Mouse (Mus musculus) forebrain, embryonic 13.5 days (tissue): ENCODE measurements around the gene Gm20388. TPM values are rescaled to one million over a fixed set of nuclear protein-coding genes. Genes with fewer than 3 reads are reported as not detected.
A peak's percentile ranks its signal among the peaks of the same experiment; 100 is the strongest.

Experiments used
- ATAC-seq: fragments of 200-750 bp; cut with Nextera tagmentation; 2 replicates; pipeline ENCODE4 v1.8.0; 2017
- H3K27ac ChIP-seq: fragments of 300-500 bp; sonication (generic); 2 replicates; pipeline ENCODE4 v1.5.1; 2015; ENCODE audit warnings: inconsistent platforms, mild to moderate bottlenecking, moderate library complexity
- H3K27me3 ChIP-seq: fragments of 300-500 bp; sonication (generic); 2 replicates; pipeline ENCODE4 v1.6.1; 2015; ENCODE audit warnings: mild to moderate bottlenecking, inconsistent platforms
- H3K36me3 ChIP-seq: fragments of 300-500 bp; sonication (generic); 2 replicates; pipeline ENCODE4 v1.6.1; 2015; ENCODE audit warnings: mild to moderate bottlenecking, inconsistent platforms; ENCODE audit not compliant: poor library complexity, severe bottlenecking
- H3K4me1 ChIP-seq: fragments of 300-500 bp; sonication (generic); 2 replicates; pipeline ENCODE4 v1.6.1; 2015; ENCODE audit warnings: inconsistent platforms
- H3K4me2 ChIP-seq: fragments of 300-500 bp; sonication (generic); 2 replicates; pipeline ENCODE4 v1.6.1; 2015; ENCODE audit warnings: inconsistent platforms, mild to moderate bottlenecking, moderate library complexity
- H3K4me3 ChIP-seq: fragments of 300-500 bp; sonication (generic); 2 replicates; pipeline ENCODE4 v1.5.1; 2015; ENCODE audit warnings: mild to moderate bottlenecking, inconsistent platforms
- H3K9ac ChIP-seq: fragments of 300-500 bp; sonication (generic); 2 replicates; pipeline ENCODE4 v1.6.1; 2015; ENCODE audit warnings: mild to moderate bottlenecking, inconsistent platforms
- H3K9me3 ChIP-seq: fragments of 300-500 bp; sonication (generic); replicated peaks from 2 replicates; pipeline ENCODE4 v1.6.1; 2016; ENCODE audit warnings: inconsistent platforms
- WGBS: fragments of 180-500 bp; shearing (Covaris S2); methylation state at CpG from one replicate; pipeline ENCODE4 v1.1.7; 2015; 5-methylcytosine and 5-hydroxymethylcytosine counted together
- polyA plus RNA-seq: library from polyadenylated mRNA; unstranded; fragments of >200 nt; fragmentation: Nextera tagmentation; extraction: Ambion mirVana; gene quantifications from 2 replicates; pipeline ENCODE4 v1.2.1, GENCODE M21; 2015

The Gm20388 gene
- polyA plus RNA-seq, 1 experiment from 2014 or later: 5.6 TPM

DNA sequence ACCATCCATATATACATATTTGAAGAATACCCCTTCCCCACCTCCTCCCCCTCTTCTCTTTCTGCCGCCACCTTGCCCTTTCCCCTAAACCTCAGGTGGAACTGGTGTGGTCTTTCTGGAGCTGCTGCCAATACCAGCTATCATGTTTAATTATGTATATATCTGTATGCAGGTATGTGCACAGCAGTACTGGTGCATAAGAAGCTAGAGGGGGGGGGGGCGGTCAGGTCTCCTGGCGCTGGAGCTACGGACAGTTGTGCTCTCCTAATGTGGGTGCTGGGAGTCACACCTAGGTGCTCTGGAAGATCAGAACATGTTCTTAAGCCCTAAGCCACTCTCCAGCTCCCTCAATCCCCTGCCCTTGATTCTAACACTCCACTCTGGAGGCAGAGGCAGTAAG is 13.6 kb upstream of the Gm20388 start:
- Histone ChIP-seq H3K9ac (no peak overlapping the region), H3K36me3 (no peaks in the 10 kb centered on the region), H3K9me3 (no peaks in the 10 kb centered on the region), H3K4me3 (no peak overlapping the region), H3K4me2 (no peak overlapping the region), H3K27me3 (peaks cover 25% of the 10 kb centered on the region), H3K4me1 (no peaks in the 10 kb centered on the region), H3K27ac (no peak overlapping the region)
- 71% methylated on average over 4 of the region's 4 CpGs for WGBS
- no peak for ATAC-seq

DNA sequence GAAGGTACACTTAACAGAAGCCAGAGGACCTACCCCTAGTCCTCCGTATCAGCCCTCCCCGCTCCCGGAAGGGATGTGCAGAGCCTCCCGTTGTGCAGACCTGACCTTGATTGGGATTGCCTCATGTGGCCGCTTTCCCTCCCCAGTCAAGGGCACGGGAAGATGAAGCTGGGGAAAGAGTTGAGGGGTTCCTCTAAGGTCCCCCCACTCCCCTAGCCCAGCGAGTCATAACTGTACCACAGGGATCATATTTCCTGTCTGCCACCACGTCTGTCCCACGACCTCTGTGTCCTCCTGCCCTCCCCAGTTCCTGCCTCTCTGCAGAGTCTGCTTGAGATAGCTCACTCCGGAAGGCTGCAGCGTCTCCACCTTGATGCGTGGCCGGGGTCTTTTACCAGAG is 12.7 kb upstream of the Gm20388 start:
- H3K27me3 ChIP-seq: peaks cover 25% of the 10 kb centered on the region
- no peak overlapping the region for H3K4me3 ChIP-seq
- 32% methylated on average over 13 of the region's 13 CpGs for WGBS
- H3K4me1 ChIP-seq: no peaks in the 10 kb centered on the region
- H3K36me3 ChIP-seq: no peaks in the 10 kb centered on the region
- no peaks in the 10 kb centered on the region for H3K9me3 ChIP-seq
- ATAC-seq: no peak
- no peak overlapping the region for H3K9ac ChIP-seq
- no peak overlapping the region for H3K27ac ChIP-seq
- no peak overlapping the region for H3K4me2 ChIP-seq

DNA sequence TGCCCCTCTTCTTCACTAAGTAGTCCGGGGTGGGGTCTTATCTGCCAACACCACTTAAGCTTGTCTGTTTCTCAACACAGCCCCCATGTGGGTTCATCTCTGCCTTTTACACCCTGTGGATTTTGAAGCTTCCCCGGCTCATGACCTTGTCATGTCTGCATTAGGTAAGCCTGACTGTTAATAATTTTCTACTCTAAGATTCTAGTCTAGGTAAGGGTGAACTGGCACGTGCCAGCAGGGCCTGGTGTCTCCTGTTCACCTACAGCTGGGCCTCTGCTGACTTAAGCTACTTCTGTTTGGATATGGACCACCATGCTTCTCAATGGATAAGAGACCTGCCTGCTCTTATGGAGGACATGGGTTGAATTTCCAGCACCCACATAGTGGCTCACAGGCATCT is 9.3 kb upstream of the Gm20388 start:
- H3K4me1 ChIP-seq: no peaks in the 10 kb centered on the region
- no peaks in the 10 kb centered on the region for H3K9me3 ChIP-seq
- peaks cover 25% of the 10 kb centered on the region for H3K27me3 ChIP-seq
- H3K4me2 ChIP-seq: no peak overlapping the region
- no peak overlapping the region for H3K27ac ChIP-seq
- no peak overlapping the region for H3K9ac ChIP-seq
- H3K36me3 ChIP-seq: no peaks in the 10 kb centered on the region
- 83% methylated on average over 3 of the region's 3 CpGs for WGBS
- no peak for ATAC-seq
- no peak overlapping the region for H3K4me3 ChIP-seq

DNA sequence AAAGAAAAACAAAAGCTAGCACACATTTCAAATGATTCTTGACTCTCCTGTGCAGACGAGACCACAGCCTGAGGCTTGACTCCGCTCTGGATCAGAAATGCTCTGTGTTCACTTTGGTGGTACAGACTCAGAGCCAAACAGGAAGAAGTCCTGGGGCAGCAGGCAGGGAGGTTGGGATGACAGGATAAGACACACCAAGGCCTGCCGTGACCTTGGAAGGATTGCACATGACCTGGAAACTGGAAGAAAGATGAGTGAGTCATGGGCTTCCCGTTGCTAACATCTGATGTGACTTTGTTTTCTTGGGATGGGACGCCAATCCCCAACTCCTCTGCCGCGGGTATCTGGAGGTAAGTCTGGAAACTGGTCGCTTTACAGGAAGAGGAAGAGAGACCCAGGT is 8.7 kb upstream of the Gm20388 start:
- WGBS: 81% methylated on average over 8 of the region's 8 CpGs

DNA sequence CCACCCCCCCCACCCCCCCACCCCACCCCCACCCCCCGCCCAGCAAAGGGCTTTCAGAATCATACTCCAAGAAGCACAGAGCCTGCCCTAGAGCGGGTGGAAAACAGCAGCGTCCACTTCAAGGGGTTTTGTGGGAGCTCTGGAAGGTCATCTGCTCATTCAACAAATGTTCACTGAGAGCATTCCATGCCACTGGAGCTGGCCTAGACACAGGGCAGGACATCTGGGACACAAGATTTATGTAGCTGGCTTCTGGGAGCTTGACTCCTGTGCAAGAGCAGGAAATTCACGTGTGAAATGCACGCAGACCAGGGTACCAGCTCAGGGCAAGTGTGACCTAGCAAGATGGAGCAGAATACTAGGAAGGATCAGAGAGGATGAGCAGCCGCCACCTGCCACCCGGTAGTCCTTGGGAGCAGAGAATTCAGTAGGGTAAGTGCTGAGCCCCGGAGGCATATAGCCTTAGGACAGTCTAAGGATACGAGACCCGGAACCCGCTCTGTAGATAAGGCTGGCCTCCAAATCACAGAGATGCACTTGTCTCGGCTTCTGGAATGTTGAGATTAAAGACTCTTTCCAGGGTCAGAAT is 6.2 kb upstream of the Gm20388 start:
- Histone ChIP-seq H3K9ac (no peak overlapping the region), H3K4me3 (no peak overlapping the region), H3K36me3 (no peaks in the 10 kb centered on the region), H3K4me2 (no peak overlapping the region), H3K27ac (no peak overlapping the region), H3K27me3 (peaks cover 5% of the 10 kb centered on the region; the same call in 1 of the 2 replicates), H3K9me3 (no peaks in the 10 kb centered on the region), H3K4me1 (no peaks in the 10 kb centered on the region)
- no peak for ATAC-seq
- 61% methylated on average over 12 of the region's 12 CpGs for WGBS

More for the DNA sequence above, 8.7 kb upstream of the Gm20388 start:
- Histone ChIP-seq H3K4me2 (no peak overlapping the region), H3K27ac (no peak overlapping the region), H3K4me3 (no peak overlapping the region), H3K9ac (no peak overlapping the region), H3K36me3 (no peaks in the 10 kb centered on the region), H3K9me3 (no peaks in the 10 kb centered on the region), H3K4me1 (no peaks in the 10 kb centered on the region), H3K27me3 (peaks cover 24% of the 10 kb centered on the region)
- ATAC-seq: no peak

DNA sequence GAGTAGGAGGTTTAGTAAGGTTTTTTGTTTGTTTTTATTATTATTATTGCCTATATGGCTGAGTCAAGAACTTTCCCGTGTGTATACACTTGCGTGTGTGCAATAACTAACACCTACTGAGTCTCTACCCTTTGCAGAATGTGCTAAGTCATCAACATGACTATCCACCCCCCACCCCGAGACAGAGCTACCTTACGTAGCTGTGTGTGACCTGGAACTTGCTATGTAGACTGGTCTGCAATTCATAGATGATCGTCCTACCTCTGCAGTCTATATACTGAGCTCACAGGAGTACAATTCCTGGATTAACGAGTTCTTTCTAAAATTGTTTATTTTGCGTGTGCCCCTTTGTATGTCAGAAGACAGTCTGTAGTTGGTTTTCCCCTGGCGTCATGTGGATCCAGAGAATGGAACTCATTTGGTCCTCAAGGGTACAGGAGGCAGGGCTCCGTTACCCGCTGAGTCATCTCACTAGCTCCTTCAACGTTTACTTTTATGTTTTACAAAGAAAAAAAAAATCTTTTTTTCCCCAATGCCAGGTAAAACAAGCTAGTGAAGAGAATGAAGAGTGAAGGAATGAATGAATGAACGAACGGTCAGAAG is 596 bp upstream of the Gm20388 start, which contains the start of gene Usp10:
Gene Usp10 (plus strand): TSS at position 417 of the 603 bp plus-strand sequence.
- Histone ChIP-seq H3K4me1 (peaks cover 35% of the 10 kb centered on the region), H3K9me3 (no peaks in the 10 kb centered on the region), H3K36me3 (no peaks in the 10 kb centered on the region), H3K27me3 (no peaks in the 10 kb centered on the region), H3K9ac (peak within 1 kb of the TSS; percentile 94), H3K27ac (peak within 1 kb of the TSS; percentile 91), H3K4me3 (peak within 1 kb of the TSS; percentile 87), H3K4me2 (peak within 1 kb of the TSS; percentile 87)
- 26% methylated on average over 13 of the region's 13 CpGs for WGBS
- peak; percentile 20 for ATAC-seq

DNA sequence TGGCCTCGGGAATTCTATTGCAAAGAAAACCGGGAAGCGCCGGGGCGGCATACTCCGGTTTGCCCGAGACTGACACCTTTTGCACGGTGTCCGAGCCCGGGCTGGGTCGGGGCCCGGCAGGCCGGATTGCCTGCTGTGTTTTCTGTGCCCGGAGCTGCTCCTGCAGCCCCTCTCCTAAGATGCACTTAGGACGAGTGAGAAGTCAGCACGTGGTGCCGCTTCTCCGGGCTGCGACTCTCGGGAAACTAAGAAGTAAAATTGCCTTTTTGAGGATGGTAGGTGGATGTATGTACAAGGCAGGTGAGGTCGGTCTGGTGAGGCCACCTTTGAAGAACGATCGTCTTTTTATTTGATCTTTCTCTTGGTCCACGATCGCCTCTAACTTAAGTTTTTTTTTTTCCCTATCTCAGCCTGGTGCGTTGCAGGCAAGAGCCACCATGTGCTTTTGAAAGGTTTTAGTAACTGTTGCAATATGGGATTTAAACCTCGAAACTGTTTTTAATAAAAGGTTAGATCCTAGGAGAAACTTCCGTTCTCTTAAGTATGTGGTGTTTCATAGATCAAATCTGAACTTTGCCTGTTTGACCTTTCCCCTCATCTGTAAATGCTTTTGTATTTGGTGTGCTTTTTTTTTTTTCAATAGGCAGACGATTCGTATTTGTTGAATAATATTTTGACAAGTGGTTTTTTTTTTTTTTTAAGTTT is 769 bp downstream of the Gm20388 start:
- Histone ChIP-seq H3K4me3 (peak overlapping the region; percentile 87), H3K4me2 (peak overlapping the region; percentile 87), H3K27ac (peak overlapping the region; percentile 91), H3K27me3 (no peaks in the 10 kb centered on the region), H3K36me3 (no peaks in the 10 kb centered on the region), H3K4me1 (peaks cover 41% of the 10 kb centered on the region), H3K9ac (peak overlapping the region; percentile 94), H3K9me3 (no peaks in the 10 kb centered on the region)
- ATAC-seq: no peak; the same call in 1 of the 2 replicates
- WGBS: 1% methylated on average over 30 of the region's 30 CpGs

DNA sequence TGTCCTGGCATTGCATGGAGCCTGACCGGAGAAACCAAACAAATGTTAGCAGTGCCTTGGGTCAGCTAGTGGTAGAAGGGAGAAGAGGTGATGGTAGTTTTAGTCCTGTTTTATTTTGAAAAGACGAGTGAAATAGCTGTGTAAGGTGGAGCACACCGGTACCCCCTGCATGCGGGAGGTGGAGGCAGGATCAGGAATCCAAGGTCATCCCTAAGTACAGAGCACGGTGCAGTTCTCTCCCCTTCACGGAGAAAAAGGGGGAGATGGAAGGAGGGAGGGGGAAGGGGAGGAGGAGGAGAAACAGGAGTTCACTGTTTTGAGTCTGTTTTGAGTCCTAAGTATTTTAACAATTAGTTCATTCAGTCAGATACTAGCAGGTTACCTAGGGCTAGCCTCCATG is 2.0 kb downstream of the Gm20388 start:
- peak overlapping the region; percentile 94 for H3K9ac ChIP-seq
- WGBS: 43% methylated on average over 6 of the region's 6 CpGs

DNA sequence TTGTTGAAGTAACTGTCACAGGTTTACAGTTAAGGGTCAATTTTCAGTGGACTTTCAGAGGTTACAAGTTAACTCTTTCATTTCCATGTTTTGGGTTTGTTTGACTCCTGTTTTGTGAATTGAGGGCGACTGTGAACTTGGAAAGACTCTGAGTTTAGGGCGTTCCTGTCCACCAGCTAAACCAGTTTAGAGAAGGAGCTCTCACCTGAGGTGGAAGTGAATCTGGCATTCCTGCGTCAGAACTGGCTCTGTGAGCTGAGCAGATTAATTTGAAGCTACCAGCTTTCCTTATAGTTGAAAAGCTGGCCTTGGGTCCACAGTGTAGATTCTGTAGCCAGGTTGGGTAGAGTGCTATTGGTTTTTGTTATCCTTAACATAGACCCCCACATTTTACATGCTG is 2.5 kb downstream of the Gm20388 start:
- ATAC-seq: no peak
- H3K4me2 ChIP-seq: peak overlapping the region; percentile 87
- no peak overlapping the region for H3K4me3 ChIP-seq
- no peaks in the 10 kb centered on the region; the same call in 1 of the 2 replicates for H3K36me3 ChIP-seq
- H3K9ac ChIP-seq: no peak overlapping the region
- H3K9me3 ChIP-seq: no peaks in the 10 kb centered on the region
- peaks cover 51% of the 10 kb centered on the region for H3K4me1 ChIP-seq
- H3K27me3 ChIP-seq: no peaks in the 10 kb centered on the region
- WGBS: 76% methylated on average over 3 of the region's 3 CpGs
- no peak overlapping the region for H3K27ac ChIP-seq

More for the DNA sequence above, 2.0 kb downstream of the Gm20388 start:
- Histone ChIP-seq H3K4me1 (peaks cover 51% of the 10 kb centered on the region), H3K4me2 (peak overlapping the region; percentile 87), H3K27ac (no peak overlapping the region), H3K9me3 (no peaks in the 10 kb centered on the region), H3K27me3 (no peaks in the 10 kb centered on the region), H3K36me3 (no peaks in the 10 kb centered on the region; the same call in 1 of the 2 replicates), H3K4me3 (peak overlapping the region; percentile 87)
- ATAC-seq: no peak

DNA sequence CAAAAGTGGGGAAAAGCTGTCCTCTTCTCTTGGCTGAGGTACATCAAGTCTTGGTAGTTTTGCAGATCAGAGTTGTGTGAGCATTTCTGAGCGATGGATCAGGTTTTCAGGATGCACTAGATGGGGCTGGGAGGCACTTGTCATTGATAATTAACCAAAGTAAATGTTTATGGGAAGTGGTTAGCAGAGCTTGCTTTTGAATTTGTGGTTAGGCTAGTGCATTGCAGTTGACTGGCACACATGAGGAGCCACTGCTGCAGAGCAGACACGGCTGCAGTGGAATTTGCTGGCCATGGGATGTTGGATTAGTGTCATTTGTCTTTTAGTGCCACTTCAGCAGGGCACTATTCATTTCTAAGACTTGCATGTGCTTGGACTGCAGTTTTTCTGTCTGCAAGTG is 3.5 kb downstream of the Gm20388 start:
- no peak overlapping the region for H3K4me3 ChIP-seq
- H3K9me3 ChIP-seq: no peaks in the 10 kb centered on the region
- H3K4me1 ChIP-seq: peaks cover 51% of the 10 kb centered on the region

DNA sequence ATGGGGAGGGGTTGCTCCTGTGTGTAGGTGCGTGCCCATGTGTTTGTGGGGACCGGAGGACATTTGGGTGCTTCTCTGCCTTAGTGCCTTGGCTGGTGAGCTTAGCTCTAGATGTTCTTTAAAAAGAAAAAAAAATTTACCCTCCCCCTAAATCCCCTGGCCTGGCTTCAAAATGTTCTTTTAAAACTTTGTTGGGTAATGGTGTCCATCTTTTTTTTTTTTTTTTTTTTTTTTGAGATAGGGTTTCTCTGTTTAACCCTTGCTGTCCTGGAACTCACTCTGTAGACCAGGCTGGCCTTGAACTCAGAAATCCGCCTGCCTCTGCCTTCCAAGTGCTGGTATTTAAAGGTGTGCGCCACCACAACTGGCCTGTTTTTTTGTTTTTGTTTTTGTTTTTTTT is 4.7 kb downstream of the Gm20388 start:
- no peak for ATAC-seq
- 87% methylated on average over 4 of the region's 4 CpGs for WGBS
- no peak overlapping the region for H3K9ac ChIP-seq
- no peak overlapping the region for H3K4me2 ChIP-seq
- H3K36me3 ChIP-seq: no peaks in the 10 kb centered on the region; the same call in 1 of the 2 replicates
- no peak overlapping the region for H3K27ac ChIP-seq
- H3K4me3 ChIP-seq: no peak overlapping the region
- no peaks in the 10 kb centered on the region for H3K27me3 ChIP-seq
- no peaks in the 10 kb centered on the region for H3K9me3 ChIP-seq
- H3K4me1 ChIP-seq: peaks cover 51% of the 10 kb centered on the region

More for the DNA sequence above, 3.5 kb downstream of the Gm20388 start:
- Histone ChIP-seq H3K27me3 (no peaks in the 10 kb centered on the region), H3K36me3 (no peaks in the 10 kb centered on the region; the same call in 1 of the 2 replicates), H3K27ac (no peak overlapping the region), H3K4me2 (no peak overlapping the region), H3K9ac (0 out of 2 replicates have a peak overlapping the region, but pooled peaks have one; percentile 5)
- WGBS: 54% methylated on average over 2 of the region's 2 CpGs
- no peak for ATAC-seq

DNA sequence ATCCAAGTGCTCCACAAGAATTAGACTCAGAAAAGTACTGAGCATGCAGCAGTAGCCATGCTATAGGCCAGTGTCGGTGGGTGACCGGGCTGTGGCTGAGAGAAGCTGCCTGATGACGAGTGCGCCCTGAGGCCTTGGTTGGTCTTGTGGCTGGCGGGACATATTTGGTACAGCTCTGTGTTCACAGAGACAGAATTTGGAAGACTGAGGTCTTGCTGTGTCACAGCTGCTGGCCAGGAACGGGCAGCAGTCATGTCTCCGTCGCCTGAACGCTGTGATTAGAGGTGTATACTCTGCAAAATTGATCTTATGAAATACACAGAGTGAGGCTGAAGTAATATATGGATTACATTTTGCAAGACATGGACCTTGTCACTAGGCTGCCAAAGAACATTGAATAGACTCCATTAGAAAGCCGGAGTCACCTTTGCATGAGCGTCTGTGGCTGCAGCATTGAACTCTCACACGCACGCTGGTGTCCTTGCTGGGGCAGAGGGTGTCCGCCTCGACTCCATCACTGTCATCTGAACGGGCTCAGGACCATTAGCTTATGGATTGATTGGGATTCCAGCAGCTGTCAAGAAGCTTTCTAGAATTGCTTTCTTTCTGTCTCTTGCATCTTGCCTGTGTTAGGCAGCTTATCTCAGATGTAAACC is 5.7 kb downstream of the Gm20388 start:
- Histone ChIP-seq H3K4me2 (no peak overlapping the region), H3K4me1 (peaks cover 51% of the 10 kb centered on the region), H3K9me3 (no peaks in the 10 kb centered on the region), H3K4me3 (no peak overlapping the region), H3K9ac (peak overlapping the region; percentile 26; the same call in 1 of the 2 replicates), H3K27me3 (no peaks in the 10 kb centered on the region), H3K36me3 (no peaks in the 10 kb centered on the region; the same call in 1 of the 2 replicates), H3K27ac (peak overlapping the region; percentile 19; the same call in 1 of the 2 replicates)
- ATAC-seq: no peak
- 84% methylated on average over 16 of the region's 16 CpGs for WGBS
